Mouse (Mus musculus): ENCODE measurements at regions not wholly inside any gene's neighbourhood (a gene's known extent, or its start where the extent isn't known, plus 50 kb on each side); places are given as distances from the start of the nearest gene placed in this dataset.

DNA sequence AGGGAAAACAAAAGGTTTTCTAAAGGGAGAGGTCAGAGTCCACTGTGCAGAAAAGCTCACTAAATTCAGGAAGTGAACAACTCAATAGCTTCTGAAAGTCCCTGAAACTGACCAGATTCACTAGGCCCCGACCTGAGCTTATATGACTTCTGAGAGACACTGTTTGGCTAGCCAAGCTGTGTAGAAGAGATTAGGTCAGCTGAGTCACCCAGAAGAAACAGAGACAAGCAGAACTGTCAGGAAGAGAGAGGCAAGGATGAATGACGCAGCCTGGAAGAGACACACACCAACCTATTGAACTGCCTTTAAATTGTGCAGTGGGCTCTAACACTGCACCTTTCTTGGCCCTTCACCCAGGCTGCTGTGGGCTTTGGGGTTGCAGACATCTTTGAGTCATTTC, 230.4 kb downstream of the Gm21750 start:
- TF ChIP-seq CTCF (IDR thresholded peaks at IDR 0.05; ENCODE audit: borderline replicate concordance, insufficient read depth, low read length), result no peak
- TF ChIP-seq POLR2A (IDR thresholded peaks at IDR 0.05; ENCODE audit: low read depth, low read length), result no peak

All from embryonic fibroblast, embryonic 13.5 days (primary cell).